Mouse (Mus musculus) hindbrain, embryonic 10.5 days (tissue): ENCODE data around the gene Mtmr1. TPM values are rescaled to one million over a fixed set of nuclear protein-coding genes. Genes with fewer than 3 reads are reported as not detected.
"Not testable (repeated sequence)": the region's sequence is repeated elsewhere in the genome, so short reads cannot be mapped to it uniquely, and the experiment has no call there.

Experiments used
- DNase-seq: peaks from one replicate; pipeline ENCODE4 v3.0.0-alpha.2; 2017; ENCODE audit warnings: low spot score
- H3K27ac ChIP-seq: fragments of 300-500 bp; sonication (generic); 2 replicates; pipeline ENCODE4 v1.5.1; 2016; ENCODE audit warnings: mild to moderate bottlenecking, moderate library complexity
- H3K27me3 ChIP-seq: fragments of 300-500 bp; sonication (generic); 2 replicates; pipeline ENCODE4 v1.6.1; 2016; ENCODE audit warnings: mild to moderate bottlenecking; ENCODE audit not compliant: poor library complexity, insufficient read depth, severe bottlenecking
- H3K36me3 ChIP-seq: fragments of 300-500 bp; sonication (generic); 2 replicates; pipeline ENCODE4 v1.6.1; 2016; ENCODE audit warnings: mild to moderate bottlenecking, moderate library complexity
- H3K4me1 ChIP-seq: fragments of 300-500 bp; sonication (generic); replicated peaks from 2 replicates; pipeline ENCODE4 v1.6.1; 2016; ENCODE audit warnings: mild to moderate bottlenecking
- H3K4me3 ChIP-seq: fragments of 300-500 bp; sonication (generic); 2 replicates; pipeline ENCODE4 v1.5.1; 2016; ENCODE audit warnings: mild to moderate bottlenecking, moderate library complexity
- H3K9me3 ChIP-seq: fragments of 300-500 bp; sonication (generic); 2 replicates; pipeline ENCODE4 v1.6.1; 2016; ENCODE audit warnings: mild to moderate bottlenecking, moderate library complexity
- WGBS: fragments of 180-500 bp; shearing (Covaris S2); methylation state at CpG from one replicate; pipeline ENCODE4 v1.1.7; 2016; 5-methylcytosine and 5-hydroxymethylcytosine counted together
- polyA plus RNA-seq: library from polyadenylated mRNA; unstranded; fragments of >200 nt; fragmentation: Nextera tagmentation; extraction: Ambion mirVana; gene quantifications from 2 replicates; pipeline ENCODE4 v1.2.1, GENCODE M21; 2016

Gene Mtmr1
- 6.3 and 7.9 TPM in 2 replicates for polyA plus RNA-seq

DNA sequence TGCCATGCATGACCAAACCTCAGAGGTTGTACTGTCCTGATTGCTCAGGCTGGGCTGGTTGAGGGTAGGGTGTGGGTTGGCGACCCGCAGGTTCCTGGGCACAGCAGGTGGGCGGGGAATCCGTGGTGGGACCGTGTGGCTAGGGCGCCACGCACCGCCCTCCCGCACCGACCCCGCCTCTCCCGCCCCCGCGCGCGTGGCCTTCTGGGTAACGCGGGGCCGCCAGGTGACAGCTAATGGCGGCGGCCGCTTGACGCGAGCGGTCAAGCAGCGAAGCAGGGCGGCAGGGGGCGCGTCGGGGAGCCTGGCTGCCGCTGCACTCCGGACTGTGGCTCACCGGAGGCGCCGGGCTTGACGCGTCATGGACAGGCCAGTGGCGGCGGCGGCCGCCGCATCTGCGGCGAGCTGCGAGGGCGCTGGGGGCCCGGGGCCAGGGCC, at the start of gene Mtmr1:
Mtmr1 (plus strand) TSS at position 207 of the 438 bp plus-strand sequence.
- H3K4me3 ChIP-seq = peak within 1 kb of the TSS; percentile 62
- H3K36me3 ChIP-seq = no peaks in the 10 kb centered on the region
- no peaks in the 10 kb centered on the region for H3K4me1 ChIP-seq
- H3K27ac ChIP-seq = peak within 1 kb of the TSS; percentile 84
- H3K9me3 ChIP-seq = no peaks in the 10 kb centered on the region; the same call in 1 of the 2 replicates
- H3K27me3 ChIP-seq = no peaks in the 10 kb centered on the region
- WGBS = 11% methylated on average over 47 of the region's 47 CpGs
- peak; percentile 69 for DNase-seq

DNA sequence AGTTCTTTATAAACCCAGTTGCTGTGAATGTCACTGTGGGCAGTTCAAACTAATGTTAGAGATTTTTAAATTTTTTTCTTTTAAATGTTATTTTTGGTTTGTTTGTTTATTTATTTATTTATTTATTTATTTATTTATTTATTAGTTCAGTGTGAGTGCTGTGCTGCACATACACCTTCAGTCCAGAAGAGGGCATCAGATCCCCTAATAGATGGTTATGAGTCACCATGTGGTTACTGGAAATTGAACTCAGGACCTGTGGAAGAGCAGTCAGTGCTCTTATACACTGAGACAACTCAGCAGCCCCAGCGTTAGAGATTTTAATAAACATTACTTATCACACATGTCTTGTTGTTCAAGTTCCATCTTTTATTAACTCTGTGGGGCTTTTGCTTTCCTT, 12.5 kb upstream of the Mtmr1 start:
- Histone ChIP-seq H3K27ac (no peak overlapping the region), H3K9me3 (no peaks in the 10 kb centered on the region), H3K4me1 (no peaks in the 10 kb centered on the region), H3K36me3 (no peaks in the 10 kb centered on the region), H3K27me3 (no peaks in the 10 kb centered on the region), H3K4me3 (no peak overlapping the region)
- DNase-seq = no peak
- WGBS = 93% methylated on average over 1 of the region's 1 CpGs

DNA sequence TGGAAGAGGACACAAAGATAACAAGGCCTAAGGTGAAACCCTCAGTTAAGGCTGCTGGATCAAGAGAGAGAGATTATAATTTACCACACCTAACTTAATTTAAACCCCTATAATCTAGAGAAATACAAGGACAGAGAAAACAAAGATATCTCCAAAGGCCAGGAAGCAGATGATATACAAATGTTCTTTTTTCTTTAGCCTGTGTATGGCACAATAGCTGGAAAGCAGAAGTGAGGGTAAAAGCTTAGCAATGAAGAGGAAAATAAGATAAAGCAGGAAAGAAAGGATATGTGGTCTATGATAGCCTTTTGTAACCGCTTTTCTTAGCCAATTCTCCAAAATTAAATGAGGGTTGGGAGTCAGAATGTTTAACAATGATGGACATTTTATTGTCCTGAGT, 9.2 kb upstream of the Mtmr1 start:
- H3K4me1 ChIP-seq = no peaks in the 10 kb centered on the region
- DNase-seq = no peak
- WGBS = 53% methylated on average over 1 of the region's 1 CpGs
- H3K36me3 ChIP-seq = no peaks in the 10 kb centered on the region
- H3K4me3 ChIP-seq = no peak overlapping the region
- H3K9me3 ChIP-seq = no peaks in the 10 kb centered on the region
- no peaks in the 10 kb centered on the region for H3K27me3 ChIP-seq
- no peak overlapping the region for H3K27ac ChIP-seq

DNA sequence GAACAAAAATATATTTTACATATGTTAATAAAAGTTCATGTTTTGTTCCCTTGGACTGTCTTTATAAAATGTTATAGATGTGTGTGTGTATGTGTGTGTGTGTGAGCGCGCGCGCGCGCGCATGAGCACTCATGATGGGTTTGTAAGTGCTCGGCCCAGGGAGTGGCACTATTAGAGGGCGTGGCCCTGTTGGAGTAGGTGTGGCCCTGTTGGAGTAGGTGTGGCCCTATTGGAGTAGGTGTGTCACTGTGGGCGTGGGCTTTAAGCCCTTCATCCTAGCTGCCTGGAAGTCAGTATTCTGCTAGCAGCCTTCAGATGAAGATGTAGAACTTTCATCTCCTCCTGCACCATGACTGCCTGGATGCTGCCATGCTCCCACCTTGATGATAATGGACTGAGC, 2.8 kb upstream of the Mtmr1 start:
- H3K27me3 ChIP-seq, H3K9me3 ChIP-seq, H3K27ac ChIP-seq, H3K4me3 ChIP-seq, H3K36me3 ChIP-seq, DNase-seq, H3K4me1 ChIP-seq: not testable (repeated sequence)
- WGBS = 91% methylated on average over 10 of the region's 10 CpGs

DNA sequence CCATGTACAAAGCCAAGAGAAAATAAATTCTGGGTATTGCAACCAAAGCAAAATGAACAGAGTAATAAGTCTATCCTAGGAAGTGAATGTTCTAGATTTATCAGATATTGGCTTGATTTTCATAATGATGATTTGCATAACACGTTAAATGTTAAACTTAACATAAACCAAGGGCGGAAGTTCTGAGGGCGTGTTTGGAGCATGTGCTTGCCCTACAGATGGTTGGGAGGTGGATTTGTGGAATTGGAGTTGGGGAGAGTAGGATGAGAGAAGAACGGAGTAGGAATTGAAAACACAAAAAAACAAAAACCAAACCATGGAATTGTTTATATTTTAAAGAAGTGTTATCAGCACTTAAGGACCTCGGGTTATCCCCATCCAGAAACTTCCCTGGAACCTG, 498 bp upstream of the Mtmr1 start:
- peak overlapping the region; percentile 84 for H3K27ac ChIP-seq
- no peaks in the 10 kb centered on the region for H3K36me3 ChIP-seq
- no peaks in the 10 kb centered on the region for H3K27me3 ChIP-seq
- H3K9me3 ChIP-seq = no peaks in the 10 kb centered on the region; the same call in 1 of the 2 replicates
- WGBS = 76% methylated on average over 5 of the region's 5 CpGs
- H3K4me1 ChIP-seq = no peaks in the 10 kb centered on the region
- peak overlapping the region; percentile 62 for H3K4me3 ChIP-seq
- DNase-seq = no peak

DNA sequence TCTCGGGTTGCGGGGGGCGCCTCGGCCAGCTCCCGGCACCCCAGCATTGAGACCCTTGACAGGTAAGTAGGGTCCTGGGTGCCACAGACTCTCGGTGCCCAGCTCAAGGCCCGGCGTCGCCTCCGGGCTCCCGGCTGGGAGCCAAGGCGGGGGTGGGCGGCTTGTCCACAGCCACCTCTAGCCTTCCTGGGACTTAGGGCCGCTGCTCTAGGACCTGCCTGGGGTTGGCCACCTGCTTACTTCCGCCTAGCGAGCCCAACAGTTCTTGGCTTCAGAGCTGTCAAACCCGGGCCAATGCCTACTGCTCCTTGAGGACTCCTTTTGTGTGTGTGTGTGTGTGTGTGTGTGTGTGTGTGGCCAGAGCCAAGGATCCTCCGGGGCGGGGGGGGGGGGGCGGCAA, 451 bp downstream of the Mtmr1 start:
- WGBS = 18% methylated on average over 20 of the region's 20 CpGs

DNA sequence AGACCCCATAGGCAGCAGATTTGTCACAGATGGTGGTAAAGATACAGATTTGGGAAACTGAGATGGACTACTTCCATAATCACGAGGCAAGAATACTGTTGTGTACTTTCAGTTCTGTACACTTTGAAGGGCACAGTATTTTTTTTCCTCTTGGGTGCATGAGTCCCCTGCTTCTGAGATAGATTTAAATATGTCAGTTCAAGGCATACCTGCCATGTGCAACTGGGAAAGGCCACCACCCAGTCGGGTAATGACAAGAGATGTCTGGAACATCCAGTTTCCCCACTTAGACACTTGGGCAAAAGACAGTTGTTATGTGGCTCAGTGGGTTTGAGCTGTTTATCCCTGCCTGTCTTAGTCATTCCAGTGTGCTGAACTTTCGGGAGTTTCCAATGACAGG, 950 bp downstream of the Mtmr1 start:
- peak overlapping the region; percentile 62 for H3K4me3 ChIP-seq
- H3K27me3 ChIP-seq = no peaks in the 10 kb centered on the region
- 66% methylated on average over 3 of the region's 3 CpGs for WGBS
- H3K4me1 ChIP-seq = no peaks in the 10 kb centered on the region
- no peak for DNase-seq
- H3K9me3 ChIP-seq = no peaks in the 10 kb centered on the region; the same call in 1 of the 2 replicates
- H3K36me3 ChIP-seq = no peaks in the 10 kb centered on the region
- H3K27ac ChIP-seq = no peak overlapping the region

More for the DNA sequence above, 451 bp downstream of the Mtmr1 start:
- Histone ChIP-seq H3K27me3 (no peaks in the 10 kb centered on the region), H3K4me1 (no peaks in the 10 kb centered on the region), H3K9me3 (no peaks in the 10 kb centered on the region; the same call in 1 of the 2 replicates), H3K4me3 (peak overlapping the region; percentile 62), H3K27ac (peak overlapping the region; percentile 84), H3K36me3 (no peaks in the 10 kb centered on the region)
- DNase-seq = no peak

DNA sequence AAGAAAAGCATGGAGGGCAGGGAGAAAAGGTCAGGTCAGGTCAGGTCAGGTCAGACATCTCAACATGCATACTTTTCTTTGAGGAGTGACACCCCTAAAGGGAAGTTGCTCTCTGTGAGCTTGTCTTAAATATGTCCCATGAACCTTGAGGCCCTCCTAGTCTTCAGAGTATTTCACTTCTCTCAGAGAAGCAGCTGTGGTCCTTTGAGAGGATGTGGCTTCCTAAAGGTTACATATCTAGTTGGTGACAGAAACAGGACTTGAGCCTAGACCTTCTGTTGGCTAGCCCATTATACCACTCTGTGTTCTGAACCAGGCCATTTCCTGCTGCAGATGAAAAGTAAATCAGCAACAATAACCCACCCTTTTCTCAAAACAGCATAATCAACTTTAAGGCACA, 2.4 kb downstream of the Mtmr1 start:
- no peaks in the 10 kb centered on the region for H3K27me3 ChIP-seq
- H3K4me3 ChIP-seq = no peak overlapping the region
- no peak overlapping the region for H3K27ac ChIP-seq
- no peak for DNase-seq
- no peaks in the 10 kb centered on the region; the same call in 1 of the 2 replicates for H3K9me3 ChIP-seq
- H3K4me1 ChIP-seq = no peaks in the 10 kb centered on the region
- no peaks in the 10 kb centered on the region for H3K36me3 ChIP-seq

DNA sequence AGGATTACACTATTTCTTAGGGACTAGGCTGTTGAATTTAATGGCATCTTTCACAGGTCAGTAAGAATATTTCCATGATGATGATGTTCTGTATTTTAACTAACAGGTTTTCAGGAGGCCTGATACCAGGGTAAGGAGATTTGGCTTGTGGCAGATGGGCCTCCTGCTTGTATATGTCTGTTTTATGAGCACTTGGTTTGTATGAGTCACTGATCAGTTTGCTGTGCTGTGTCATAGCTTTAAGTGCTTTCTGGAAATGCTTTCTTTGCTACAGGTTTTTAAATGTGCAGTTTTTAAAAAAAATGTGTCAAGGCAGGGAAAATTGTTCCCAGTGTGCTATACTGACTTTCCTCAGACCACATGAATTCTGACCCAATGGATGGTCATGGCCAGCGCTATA, 12.2 kb downstream of the Mtmr1 start:
- 94% methylated on average over 1 of the region's 1 CpGs for WGBS
- H3K27ac ChIP-seq = no peak overlapping the region
- H3K27me3 ChIP-seq = no peaks in the 10 kb centered on the region
- no peaks in the 10 kb centered on the region for H3K36me3 ChIP-seq
- H3K4me3 ChIP-seq = no peak overlapping the region
- DNase-seq = no peak
- no peaks in the 10 kb centered on the region for H3K4me1 ChIP-seq
- no peaks in the 10 kb centered on the region for H3K9me3 ChIP-seq

DNA sequence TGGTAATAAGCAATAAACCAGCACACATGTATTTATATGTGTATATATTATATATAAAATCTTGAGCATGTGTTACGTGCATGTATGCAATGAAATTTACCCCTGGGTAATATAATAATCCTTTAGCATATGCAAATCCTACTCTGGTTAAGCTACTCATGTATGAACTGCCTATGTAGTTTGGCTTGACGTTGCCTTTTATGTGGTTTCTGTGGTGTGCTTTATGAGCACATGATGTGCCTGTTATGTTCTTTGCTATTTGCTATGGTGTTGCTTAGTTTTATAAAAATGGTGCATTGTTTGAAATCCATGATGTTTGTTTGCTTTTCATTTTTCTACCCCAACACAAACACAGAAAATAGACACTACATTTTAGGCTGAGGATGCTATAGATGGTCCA, 13.9 kb downstream of the Mtmr1 start:
- no peak overlapping the region for H3K27ac ChIP-seq
- 93% methylated on average over 2 of the region's 2 CpGs for WGBS
- no peaks in the 10 kb centered on the region for H3K27me3 ChIP-seq
- no peaks in the 10 kb centered on the region for H3K36me3 ChIP-seq
- DNase-seq = no peak
- H3K4me3 ChIP-seq = no peak overlapping the region
- H3K4me1 ChIP-seq = no peaks in the 10 kb centered on the region
- H3K9me3 ChIP-seq = no peaks in the 10 kb centered on the region

DNA sequence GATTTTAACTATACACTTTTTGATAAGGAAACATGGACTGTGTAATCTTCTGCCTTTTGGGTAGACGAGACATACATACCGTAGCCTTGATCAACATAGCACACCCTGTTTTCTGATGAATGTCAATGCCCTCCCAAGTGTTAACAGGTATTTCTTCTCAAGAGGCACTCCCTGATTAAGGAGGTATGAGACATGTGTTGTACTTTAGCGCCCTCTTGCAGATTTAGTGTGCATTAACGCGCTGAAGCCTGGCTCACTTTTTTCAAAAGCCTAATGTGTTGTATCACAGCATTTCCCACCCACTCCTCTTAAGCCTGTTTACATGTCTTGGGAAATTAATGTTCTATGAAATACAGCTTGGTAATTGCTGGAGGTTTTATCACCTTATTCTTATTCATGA, 17.0 kb downstream of the Mtmr1 start:
- Histone ChIP-seq H3K4me3 (no peak overlapping the region), H3K27ac (no peak overlapping the region), H3K36me3 (no peaks in the 10 kb centered on the region), H3K9me3 (no peaks in the 10 kb centered on the region), H3K4me1 (no peaks in the 10 kb centered on the region), H3K27me3 (no peaks in the 10 kb centered on the region)
- peak; percentile 7 for DNase-seq
- 48% methylated on average over 5 of the region's 5 CpGs for WGBS

DNA sequence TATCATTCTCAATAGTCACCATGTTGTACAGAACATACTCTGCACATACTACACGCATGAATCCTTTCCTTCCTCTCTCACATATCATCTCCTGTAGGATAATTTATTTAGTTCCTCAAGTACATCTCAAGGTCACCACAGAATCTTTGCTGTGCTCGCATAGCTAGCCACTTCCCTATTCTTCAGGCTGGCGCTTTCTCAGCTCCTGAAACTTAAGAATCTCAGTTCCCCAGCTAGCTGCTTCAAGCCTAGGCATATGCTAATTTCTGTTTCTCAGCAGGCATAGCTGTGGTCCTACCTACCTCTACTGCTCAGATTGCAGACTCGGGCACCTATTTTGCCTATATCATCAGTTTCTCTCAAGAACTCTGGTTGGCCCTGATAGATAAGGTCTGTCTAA, 31.8 kb downstream of the Mtmr1 start:
- 76% methylated on average over 4 of the region's 4 CpGs for WGBS
- H3K9me3 ChIP-seq = no peaks in the 10 kb centered on the region

DNA sequence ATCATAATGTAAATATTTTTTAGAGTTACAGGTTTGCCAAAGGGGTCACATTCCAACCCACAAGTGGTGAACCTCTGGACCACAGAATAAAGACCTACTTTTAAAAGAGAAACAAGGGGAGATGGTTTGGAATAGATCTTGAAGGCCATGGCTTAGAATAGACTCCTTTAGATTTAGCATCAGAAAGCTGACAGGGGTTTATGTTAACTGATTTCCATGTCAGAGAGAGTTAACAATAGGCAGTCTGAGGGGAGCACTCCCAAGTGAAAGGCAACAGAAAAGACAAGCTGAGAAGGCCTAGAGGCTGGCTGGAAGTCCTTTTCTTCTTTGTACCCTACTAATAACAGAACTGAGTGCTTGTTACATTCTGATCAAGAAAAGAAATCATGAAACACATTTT, 41.7 kb downstream of the Mtmr1 start:
- Histone ChIP-seq H3K27me3 (no peaks in the 10 kb centered on the region; the same call in 1 of the 2 replicates), H3K27ac (no peak overlapping the region), H3K4me1 (0 out of 2 replicates have a peak, but pooled peaks cover 4% of the 10 kb centered on the region), H3K9me3 (no peaks in the 10 kb centered on the region), H3K4me3 (no peak overlapping the region), H3K36me3 (0 out of 2 replicates have a peak, but pooled peaks cover 4% of the 10 kb centered on the region)
- DNase-seq = no peak

More for the DNA sequence above, 31.8 kb downstream of the Mtmr1 start:
- no peaks in the 10 kb centered on the region for H3K27me3 ChIP-seq
- no peaks in the 10 kb centered on the region for H3K4me1 ChIP-seq
- no peak for DNase-seq
- no peaks in the 10 kb centered on the region for H3K36me3 ChIP-seq
- no peak overlapping the region for H3K27ac ChIP-seq
- no peak overlapping the region for H3K4me3 ChIP-seq

DNA sequence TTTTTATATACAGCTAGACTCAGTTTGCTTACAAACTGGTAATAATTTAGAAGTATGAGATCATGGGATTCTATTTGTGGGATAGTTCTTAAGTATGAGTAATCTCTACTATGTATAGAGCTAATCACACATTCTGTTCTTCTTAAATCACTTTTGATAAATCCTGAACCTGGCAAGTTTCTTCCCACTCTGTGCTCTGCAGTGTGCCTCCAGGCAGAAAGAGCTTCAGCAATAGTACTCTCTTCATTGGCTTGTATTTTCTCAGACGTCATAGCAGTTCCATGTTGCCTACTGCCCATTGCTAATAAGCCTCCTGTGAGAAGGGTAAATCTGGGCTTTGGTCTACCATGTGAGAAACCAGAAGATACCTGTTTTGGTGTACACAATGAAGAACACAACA, 43.8 kb downstream of the Mtmr1 start:
- H3K4me1 ChIP-seq = 0 out of 2 replicates have a peak, but pooled peaks cover 4% of the 10 kb centered on the region
- H3K27ac ChIP-seq = no peak overlapping the region
- no peak overlapping the region for H3K4me3 ChIP-seq
- H3K36me3 ChIP-seq = no peaks in the 10 kb centered on the region
- no peak for DNase-seq
- H3K27me3 ChIP-seq = peaks cover 4% of the 10 kb centered on the region; the same call in 1 of the 2 replicates
- H3K9me3 ChIP-seq = no peaks in the 10 kb centered on the region
- WGBS = 80% methylated on average over 1 of the region's 1 CpGs
